Mouse (Mus musculus) gastrocnemius, adult 2 months (tissue): ENCODE results near the gene Atad2b. TPM values are rescaled to one million over a fixed set of nuclear protein-coding genes. Genes with fewer than 3 reads are reported as not detected.
A peak's percentile ranks its signal among the peaks of the same experiment; 100 is the strongest.
"Not testable (repeated sequence)": the region's sequence is repeated elsewhere in the genome, so short reads cannot be mapped to it uniquely, and the experiment has no call there.

Experiments
- DNase-seq: peaks from one replicate; pipeline ENCODE4 v3.0.0; 2022
- H3K27ac ChIP-seq: fragments of 200-600 bp; 2 replicates; pipeline ENCODE4 v1.8.1; 2022; ENCODE audit warnings: mild to moderate bottlenecking
- H3K4me3 ChIP-seq: fragments of 200-600 bp; 2 replicates; pipeline ENCODE4 v1.8.1; 2022; ENCODE audit warnings: mild to moderate bottlenecking, moderate library complexity
- CTCF ChIP-seq: fragments of 200-600 bp; IDR thresholded peaks from 2 replicates; pipeline ENCODE4 v1.8.1; 2022; ENCODE audit warnings: antibody characterized with exemption, mild to moderate bottlenecking, moderate library complexity
- intact Hi-C: fragments of 180-260 bp; cut with DNase I; formaldehyde crosslinking; loops from one replicate; pipeline ENCODE4 v1.15.1; 2025
- long read RNA-seq, 2 experiments: library from polyadenylated mRNA; stranded (forward); transcript quantifications; one replicate each; pipeline ENCODE4 v2.0.0; 2021
- total RNA-seq, 2 experiments: library from RNA; stranded (reverse); gene quantifications; 2 replicates each; pipeline ENCODE4 v1.2.3; 2021

Atad2b gene
- 10 to 100 TPM; 15.0 to 16.6 TPM for total RNA-seq
- long read RNA-seq, experiment 1, partial matches to known transcripts, result 1 of 10 reads
- long read RNA-seq, experiment 1, other reads (novel, unspliced or antisense), result 9 of 10 reads
- long read RNA-seq, experiment 2, partial matches to known transcripts, result 3 of 4 reads
- long read RNA-seq, experiment 2, other reads (novel, unspliced or antisense), result 1 of 4 reads

- Histone ChIP-seq H3K4me3 (peak within 1 kb of the TSS; percentile 96), H3K27ac (peak within 1 kb of the TSS; percentile 99)
- intact Hi-C loops, result loop anchor here (5.0 kb wide), 2 partner anchors 40 to 75 kb away; partner anchors contain the start of genes Fkbp1b and Wdcp
- peak; percentile 100 for TF ChIP-seq CTCF
- DNase-seq, result peak; percentile 99
Observed at GRCm38 (mm10) chr12:4916994-4917804, at the start of gene Atad2b. Gene Atad2b (plus strand): TSS chr12:4917353.

DNA sequence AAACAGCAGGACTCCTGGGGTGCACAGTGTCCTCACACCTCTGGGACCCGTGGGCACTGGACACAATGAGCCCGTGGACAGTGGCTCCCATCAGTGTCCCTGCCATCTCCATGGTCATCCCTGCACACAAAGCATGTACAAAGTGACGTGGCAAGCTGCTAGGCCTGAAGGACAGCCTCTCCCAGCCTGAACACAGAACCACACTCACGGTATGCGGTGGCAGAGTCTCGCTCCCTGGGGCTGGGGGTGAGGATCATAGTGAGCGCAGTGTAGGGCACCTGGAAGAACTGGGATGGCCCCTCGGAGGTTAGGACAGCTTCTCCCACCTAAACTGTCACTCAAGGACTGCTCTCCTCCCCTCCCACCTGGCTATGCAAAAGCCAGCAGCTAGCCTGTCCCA lies 48.2 kb upstream of the Atad2b start:
- intact Hi-C loops, result no loop called here
- TF ChIP-seq CTCF, result no peak
- DNase-seq, result no peak
- Histone ChIP-seq H3K4me3 (no peak overlapping the region), H3K27ac (no peak overlapping the region)

- TF ChIP-seq CTCF, result no peak
- intact Hi-C loops, result no loop called here
- H3K4me3 ChIP-seq, result no peak overlapping the region
- no peak overlapping the region for H3K27ac ChIP-seq
- no peak for DNase-seq
Observed at GRCm38 (mm10) chr12:4871260-4871659, 45.9 kb upstream of the Atad2b start.

- Histone ChIP-seq H3K27ac (no peak overlapping the region), H3K4me3 (no peak overlapping the region)
- intact Hi-C loops, result no loop called here
- DNase-seq, result no peak
- no peak for TF ChIP-seq CTCF
Observed at GRCm38 (mm10) chr12:4872273-4872672, 44.9 kb upstream of the Atad2b start.

GRCm38 (mm10) chr12:4872983-4873477 lies 44.1 kb upstream of the Atad2b start:
- no peak overlapping the region for H3K4me3 ChIP-seq
- TF ChIP-seq CTCF, result no peak
- H3K27ac ChIP-seq, result no peak overlapping the region
- no peak for DNase-seq
- intact Hi-C loops, result no loop called here

- H3K4me3 ChIP-seq, result no peak overlapping the region
- H3K27ac ChIP-seq, result no peak overlapping the region
- DNase-seq, result no peak
- intact Hi-C loops, result no loop called here
- no peak for TF ChIP-seq CTCF
Observed at GRCm38 (mm10) chr12:4873531-4873930, 43.6 kb upstream of the Atad2b start.

- Histone ChIP-seq H3K27ac (no peak within 1 kb of the TSS), H3K4me3 (peak within 1 kb of the TSS; percentile 57)
- peak; percentile 80 for DNase-seq
- intact Hi-C loops, result no loop called here
- no peak for TF ChIP-seq CTCF
Observed at GRCm38 (mm10) chr12:4874161-4874927, 42.8 kb upstream of the Atad2b start, which contains the start of gene Mfsd2b. Gene Mfsd2b (minus strand): TSS chr12:4874359.

DNA sequence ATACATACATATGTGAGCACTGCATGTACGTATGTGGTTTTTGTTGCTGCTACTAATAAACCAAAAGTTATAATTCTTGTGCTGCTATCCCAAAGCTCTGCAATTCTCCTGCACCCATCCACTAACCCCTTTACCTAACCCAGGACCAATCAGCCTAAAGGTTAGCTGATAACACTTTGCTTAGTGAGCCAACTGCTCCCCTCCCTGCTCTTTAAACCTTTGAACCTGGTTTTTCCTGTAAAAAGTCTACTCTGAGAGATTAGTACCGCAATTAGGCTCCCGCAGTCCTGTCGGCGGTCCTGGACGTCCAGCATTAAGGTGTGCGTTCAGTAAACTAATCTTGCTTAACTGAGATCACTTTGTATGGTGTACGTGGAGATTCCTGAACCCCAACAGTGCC lies 41.5 kb upstream of the Atad2b start:
- TF ChIP-seq CTCF, result no peak
- no peak for DNase-seq
- intact Hi-C loops, result loop anchor here (5.0 kb wide), 1 partner anchor 42 kb away; the partner anchor contains the start of gene Atad2b
- no peak overlapping the region for H3K27ac ChIP-seq
- no peak overlapping the region for H3K4me3 ChIP-seq

GRCm38 (mm10) chr12:4878296-4878783 lies 38.8 kb upstream of the Atad2b start:
- no peak for DNase-seq
- Histone ChIP-seq H3K4me3 (no peak overlapping the region), H3K27ac (no peak overlapping the region)
- intact Hi-C loops, result loop anchor here (5.0 kb wide), 1 partner anchor 39 kb away; the partner anchor contains the start of gene Atad2b
- TF ChIP-seq CTCF, result no peak

DNA sequence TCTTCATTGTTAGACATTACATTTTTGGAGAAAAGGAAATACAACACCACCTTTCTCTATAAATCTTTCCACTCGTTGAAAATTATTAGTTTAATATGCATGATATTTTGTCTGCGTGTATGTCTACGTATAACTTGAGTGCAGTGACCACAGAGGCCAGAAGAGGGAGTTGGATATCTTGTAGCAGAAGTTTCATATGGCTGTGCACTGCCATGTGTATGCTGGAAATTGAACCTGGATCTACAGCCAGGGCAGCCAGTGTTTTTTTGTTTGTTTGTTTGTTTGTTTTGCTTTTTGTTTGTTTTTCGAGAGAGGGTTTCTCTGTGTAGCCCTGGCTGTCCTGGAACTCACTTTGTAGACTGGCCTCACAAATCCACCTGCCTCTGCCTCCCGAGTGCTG lies 38.1 kb upstream of the Atad2b start:
- peak; percentile 54 for TF ChIP-seq CTCF
- Histone ChIP-seq H3K4me3 (no peak overlapping the region), H3K27ac (no peak overlapping the region)
- intact Hi-C loops, result loop anchor here (5.0 kb wide), 1 partner anchor 38 kb away; the partner anchor contains the start of gene Atad2b
- no peak for DNase-seq

DNA sequence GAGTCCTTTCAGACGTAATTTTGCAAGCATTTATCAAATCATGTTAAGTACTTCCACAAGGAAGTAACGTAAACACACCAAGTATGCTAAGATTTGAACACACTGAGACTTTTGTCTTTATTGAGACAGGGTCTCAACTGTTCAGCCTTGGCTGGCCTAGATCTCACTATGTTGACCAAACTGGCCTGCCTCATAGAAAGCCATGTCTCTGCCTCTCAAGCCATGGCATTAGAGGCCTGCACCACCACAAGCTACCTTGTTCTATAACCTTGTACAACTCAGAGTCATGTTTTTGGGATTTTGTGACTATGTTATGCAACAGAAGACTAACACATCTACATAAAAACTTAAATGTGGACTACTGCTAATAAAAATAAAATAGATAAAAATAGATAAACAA lies 35.1 kb upstream of the Atad2b start:
- H3K27ac ChIP-seq, result no peak overlapping the region
- intact Hi-C loops, result no loop called here
- DNase-seq, result no peak
- TF ChIP-seq CTCF, result no peak
- H3K4me3 ChIP-seq, result no peak overlapping the region

- no peak overlapping the region for H3K27ac ChIP-seq
- TF ChIP-seq CTCF, result no peak
- H3K4me3 ChIP-seq, result no peak overlapping the region
- intact Hi-C loops, result no loop called here
- no peak for DNase-seq
Observed at GRCm38 (mm10) chr12:4885062-4885461, 32.1 kb upstream of the Atad2b start.

- DNase-seq, H3K27ac ChIP-seq, H3K4me3 ChIP-seq, intact Hi-C loops: not testable (repeated sequence)
Observed at GRCm38 (mm10) chr12:4886581-4886980, 30.6 kb upstream of the Atad2b start.
